Mouse (Mus musculus): Measurements from ENCODE around the gene Prpf8. TPM values are rescaled to one million over a fixed set of nuclear protein-coding genes. Genes with fewer than 3 reads are reported as not detected.

Gene Prpf8
- polyA plus RNA-seq, 1 experiment: 64.2 TPM

DNA sequence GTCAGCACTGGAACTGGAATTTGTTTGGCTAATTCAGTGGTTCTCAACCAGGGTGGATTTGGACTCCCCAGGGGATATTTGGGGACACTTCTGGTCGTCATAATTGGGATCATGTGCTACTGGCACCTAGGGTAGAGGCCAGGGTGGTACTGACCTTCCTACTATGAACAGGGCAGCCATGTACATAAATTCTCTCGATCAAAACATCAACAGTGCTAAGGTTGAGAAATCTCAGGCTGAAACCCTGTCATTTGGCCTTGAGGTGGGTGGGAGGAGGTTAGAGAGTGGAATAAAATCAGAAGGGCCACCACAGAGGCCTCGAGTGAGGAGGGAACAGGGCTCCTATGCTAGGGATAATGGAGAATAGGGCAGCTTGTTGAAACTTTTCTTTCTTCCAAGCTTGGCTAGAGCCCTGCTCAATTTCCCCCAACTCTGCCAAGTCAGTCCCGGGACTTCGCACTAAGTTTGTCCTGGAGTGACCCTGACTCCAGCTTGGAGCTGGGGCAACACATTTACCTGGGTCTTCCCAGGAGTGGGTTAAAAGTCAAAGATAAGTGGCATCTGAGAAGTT lies 27.4 kb upstream of the Prpf8 start:
- H3K4me1 ChIP-seq (ENCODE audit: control insufficient read depth, insufficient read depth, insufficient read length): peaks cover 37% of the 10 kb centered on the region; the same call in 1 of the 2 replicates
- H3K4me3 ChIP-seq (ENCODE audit: extremely low read depth, insufficient read depth, insufficient read length): no peak overlapping the region
- no peaks in the 10 kb centered on the region for H3K27me3 ChIP-seq (ENCODE audit: control insufficient read depth, insufficient read depth, low read length)

GRCm38 (mm10) chr11:75459751-75460102 lies 26.9 kb upstream of the Prpf8 start:
- no peak for DNase-seq (ENCODE audit: low read depth in 1 of 2, low spot score in 2 of 2)
- no peaks in the 10 kb centered on the region for H3K36me3 ChIP-seq (ENCODE audit: control insufficient read depth, insufficient read depth, low read length)
- H3K27me3 ChIP-seq (ENCODE audit: control insufficient read depth, insufficient read depth, low read length): no peaks in the 10 kb centered on the region
- WGBS: 23% methylated on average over 5 of the region's 5 CpGs
- no peak overlapping the region for H3K4me3 ChIP-seq (ENCODE audit: extremely low read depth, insufficient read depth, insufficient read length)
- H3K27ac ChIP-seq (ENCODE audit: insufficient read depth, low read length): peak overlapping the region; percentile 98
- TF ChIP-seq CTCF (IDR thresholded peaks at IDR 0.05; ENCODE audit: extremely low read depth, insufficient read depth, insufficient read length, insufficient replicate concordance): no peak
- TF ChIP-seq POLR2A (IDR thresholded peaks at IDR 0.05; ENCODE audit: low read depth, low read length): no peak
- H3K4me1 ChIP-seq (ENCODE audit: control insufficient read depth, insufficient read depth, insufficient read length): peaks cover 36% of the 10 kb centered on the region; the same call in 1 of the 2 replicates

More for the DNA sequence above, 27.4 kb upstream of the Prpf8 start:
- 55% methylated on average over 5 of the region's 5 CpGs for WGBS
- no peaks in the 10 kb centered on the region for H3K36me3 ChIP-seq (ENCODE audit: control insufficient read depth, insufficient read depth, low read length)
- H3K27ac ChIP-seq (ENCODE audit: insufficient read depth, low read length): peak overlapping the region; percentile 98
- DNase-seq (ENCODE audit: low read depth in 1 of 2, low spot score in 2 of 2): no peak
- no peak for TF ChIP-seq POLR2A (IDR thresholded peaks at IDR 0.05; ENCODE audit: low read depth, low read length)

DNA sequence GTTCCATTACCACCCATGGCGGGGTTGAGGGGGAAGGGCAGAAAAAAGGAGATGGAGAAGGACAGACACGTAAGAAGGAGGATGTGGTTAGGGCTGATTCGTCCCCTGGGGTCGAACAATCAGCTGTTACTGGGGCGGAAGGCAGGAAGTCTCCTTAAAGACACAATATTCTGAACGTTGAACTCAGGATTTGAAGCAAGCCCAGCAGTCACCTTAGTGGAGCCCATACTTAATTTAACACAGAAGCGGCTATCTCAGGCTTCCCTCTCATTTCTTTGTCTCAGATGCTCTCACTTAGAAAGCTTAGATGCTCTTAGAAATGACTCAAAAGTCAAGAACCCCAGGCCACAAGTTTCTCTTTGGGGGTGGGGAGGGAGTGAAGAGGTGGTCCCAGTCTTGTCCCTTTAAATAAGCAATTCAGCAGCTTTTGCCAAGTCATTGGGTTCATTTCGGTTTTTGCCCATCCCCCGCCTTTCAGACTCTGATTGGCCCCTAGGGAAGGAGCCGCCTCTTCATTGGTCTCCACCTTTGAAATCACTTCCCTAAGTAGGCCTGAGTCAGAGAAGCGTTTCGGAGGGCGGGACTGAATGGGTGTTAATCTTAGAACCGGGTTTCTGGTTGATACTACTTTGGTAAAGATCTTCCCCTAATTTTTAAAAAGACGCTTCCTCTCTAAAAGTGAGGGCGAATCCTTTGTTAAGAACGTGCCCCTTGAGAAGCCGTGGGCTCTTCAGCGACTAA lies 26.3 kb upstream of the Prpf8 start:
- Histone ChIP-seq H3K36me3 (ENCODE audit: control insufficient read depth, insufficient read depth, low read length) (no peaks in the 10 kb centered on the region), H3K27me3 (ENCODE audit: control insufficient read depth, insufficient read depth, low read length) (no peaks in the 10 kb centered on the region), H3K4me1 (ENCODE audit: control insufficient read depth, insufficient read depth, insufficient read length) (peaks cover 31% of the 10 kb centered on the region; the same call in 1 of the 2 replicates), H3K4me3 (ENCODE audit: extremely low read depth, insufficient read depth, insufficient read length) (peak overlapping the region; percentile 51), H3K27ac (ENCODE audit: insufficient read depth, low read length) (peak overlapping the region; percentile 98)
- TF ChIP-seq CTCF (IDR thresholded peaks at IDR 0.05; ENCODE audit: extremely low read depth, insufficient read depth, insufficient read length, insufficient replicate concordance): no peak
- TF ChIP-seq POLR2A (IDR thresholded peaks at IDR 0.05; ENCODE audit: low read depth, low read length): peak; percentile 17; the same call in 1 of the 2 replicates
- WGBS: under 1% methylated on average over 19 of the region's 19 CpGs
- peak; percentile 85 to 91 for DNase-seq (ENCODE audit: low read depth in 1 of 2, low spot score in 2 of 2)

DNA sequence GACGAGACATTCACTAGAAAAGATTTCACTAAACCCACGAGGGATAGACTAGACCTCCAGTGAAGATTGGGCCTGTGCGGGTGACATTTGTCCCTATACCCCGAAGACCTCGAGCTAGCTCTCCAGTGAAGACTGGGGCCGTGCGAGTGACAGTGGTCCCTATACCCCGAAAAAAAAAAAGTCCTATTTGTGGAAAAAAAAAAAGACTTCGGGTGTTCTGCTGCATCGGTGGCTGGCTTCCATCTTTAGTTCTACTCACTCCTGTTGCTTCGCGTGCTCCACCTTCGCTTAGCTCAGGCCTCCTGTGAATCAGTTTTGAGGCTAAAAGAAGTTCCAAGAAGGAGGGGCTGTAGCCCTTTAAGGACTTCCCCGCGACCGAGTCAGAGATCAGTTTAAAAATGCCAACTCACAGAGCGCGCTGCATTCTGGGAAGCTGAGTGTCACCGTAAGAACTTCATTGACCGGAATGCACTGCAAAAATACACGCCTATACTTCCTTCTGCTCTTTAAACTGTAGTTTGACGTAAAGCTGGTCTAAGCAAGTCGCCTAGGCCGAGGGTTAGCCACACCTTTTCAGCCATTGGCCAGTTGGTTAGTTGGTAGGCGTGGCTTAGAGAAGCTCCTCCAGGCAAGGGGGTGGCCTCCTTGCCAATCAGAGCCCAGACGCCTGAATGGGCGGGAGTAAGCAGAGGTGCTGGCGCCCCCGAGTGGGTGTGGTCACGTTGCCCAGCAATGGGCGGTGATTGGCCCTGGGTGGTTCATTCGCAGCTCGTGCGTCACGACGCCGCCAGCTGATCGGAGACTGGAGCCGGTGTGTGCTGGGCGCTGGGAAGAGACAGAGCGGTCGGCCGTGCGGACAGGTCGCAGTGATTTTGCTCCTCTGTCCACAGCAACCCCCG lies 25.5 kb upstream of the Prpf8 start, which contains the start of gene Tlcd2:
TSS of gene Tlcd2 (plus strand) at position 872 of the 899 bp plus-strand sequence.
- DNase-seq (ENCODE audit: low read depth in 1 of 2, low spot score in 2 of 2): peak; percentile 99 to 100
- Histone ChIP-seq H3K27me3 (ENCODE audit: control insufficient read depth, insufficient read depth, low read length) (no peaks in the 10 kb centered on the region), H3K36me3 (ENCODE audit: control insufficient read depth, insufficient read depth, low read length) (no peaks in the 10 kb centered on the region; the same call in 1 of the 2 replicates), H3K27ac (ENCODE audit: insufficient read depth, low read length) (peak within 1 kb of the TSS; percentile 98), H3K4me1 (ENCODE audit: control insufficient read depth, insufficient read depth, insufficient read length) (peaks cover 30% of the 10 kb centered on the region; the same call in 1 of the 2 replicates), H3K4me3 (ENCODE audit: extremely low read depth, insufficient read depth, insufficient read length) (peak within 1 kb of the TSS; percentile 67)
- under 1% methylated on average over 46 of the region's 46 CpGs for WGBS
- TF ChIP-seq CTCF (IDR thresholded peaks at IDR 0.05; ENCODE audit: extremely low read depth, insufficient read depth, insufficient read length, insufficient replicate concordance) (no peak), POLR2A (IDR thresholded peaks at IDR 0.05; ENCODE audit: low read depth, low read length) (peak; percentile 89)

DNA sequence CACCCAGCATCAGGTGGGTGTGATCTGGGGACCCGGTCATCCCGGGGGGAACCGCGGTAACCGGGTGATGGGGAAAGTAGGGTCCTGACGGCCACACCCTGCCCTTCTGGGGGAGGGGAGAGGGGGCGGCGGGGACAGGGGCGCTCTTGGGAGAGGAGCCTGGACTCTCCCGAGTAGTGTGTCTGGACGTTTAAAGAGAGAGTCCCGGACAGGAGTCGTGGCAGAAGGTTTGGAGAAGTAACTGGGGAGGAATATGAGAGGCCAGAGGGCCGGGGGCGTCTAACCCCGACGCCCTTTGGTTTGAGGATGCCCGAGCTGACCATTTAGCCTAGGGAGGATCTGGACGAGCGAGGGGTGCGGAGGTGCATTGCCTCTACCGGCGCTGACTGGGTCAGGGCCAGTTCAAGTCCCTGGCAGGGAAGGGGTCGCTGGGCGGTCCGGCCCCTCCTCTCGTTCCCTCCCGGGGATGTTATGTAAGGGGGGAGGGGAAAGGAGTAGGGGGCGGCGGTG lies 24.8 kb upstream of the Prpf8 start:
- H3K27me3 ChIP-seq (ENCODE audit: control insufficient read depth, insufficient read depth, low read length): no peaks in the 10 kb centered on the region
- H3K4me1 ChIP-seq (ENCODE audit: control insufficient read depth, insufficient read depth, insufficient read length): peaks cover 26% of the 10 kb centered on the region; the same call in 1 of the 2 replicates

DNA sequence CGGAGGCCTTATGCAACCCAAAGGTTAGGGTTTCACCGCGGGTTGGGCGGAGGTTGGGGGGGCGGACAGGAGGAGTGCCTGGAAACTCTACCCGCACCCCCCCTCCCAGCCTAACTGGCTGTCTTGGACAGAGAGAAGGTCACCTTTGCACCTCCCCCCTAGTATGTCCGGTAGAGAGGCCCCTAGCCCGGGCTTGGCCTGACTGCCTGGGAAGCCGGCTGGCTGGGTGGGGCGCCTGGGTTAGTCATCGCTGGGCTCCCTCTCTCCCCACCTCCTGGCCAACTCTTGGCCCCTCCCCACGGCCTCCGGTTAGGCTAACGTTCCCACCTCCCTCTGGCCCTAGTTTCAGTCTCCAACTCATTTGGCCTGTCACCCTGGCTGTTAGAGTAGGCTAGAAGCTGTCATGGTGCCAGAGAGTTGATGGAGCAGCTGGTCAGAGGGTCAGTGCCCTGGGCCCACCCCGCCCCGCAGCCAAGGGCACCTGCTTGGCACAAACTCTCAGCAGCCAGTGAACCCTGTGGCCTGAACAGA lies 24.3 kb upstream of the Prpf8 start:
- H3K4me1 ChIP-seq (ENCODE audit: control insufficient read depth, insufficient read depth, insufficient read length): peaks cover 25% of the 10 kb centered on the region; the same call in 1 of the 2 replicates
- H3K27ac ChIP-seq (ENCODE audit: insufficient read depth, low read length): peak overlapping the region; percentile 66
- no peaks in the 10 kb centered on the region for H3K27me3 ChIP-seq (ENCODE audit: control insufficient read depth, insufficient read depth, low read length)
- DNase-seq (ENCODE audit: low read depth in 1 of 2, low spot score in 2 of 2): peak in 1 of 2 experiments; percentile 35
- H3K4me3 ChIP-seq (ENCODE audit: extremely low read depth, insufficient read depth, insufficient read length): peak overlapping the region; percentile 67
- no peaks in the 10 kb centered on the region; the same call in 1 of the 2 replicates for H3K36me3 ChIP-seq (ENCODE audit: control insufficient read depth, insufficient read depth, low read length)
- WGBS: 10% methylated on average over 15 of the region's 16 CpGs
- no peak for TF ChIP-seq CTCF (IDR thresholded peaks at IDR 0.05; ENCODE audit: extremely low read depth, insufficient read depth, insufficient read length, insufficient replicate concordance)
- TF ChIP-seq POLR2A (IDR thresholded peaks at IDR 0.05; ENCODE audit: low read depth, low read length): no peak

More for the DNA sequence above, 24.8 kb upstream of the Prpf8 start:
- TF ChIP-seq POLR2A (IDR thresholded peaks at IDR 0.05; ENCODE audit: low read depth, low read length) (no peak), CTCF (IDR thresholded peaks at IDR 0.05; ENCODE audit: extremely low read depth, insufficient read depth, insufficient read length, insufficient replicate concordance) (no peak)
- H3K27ac ChIP-seq (ENCODE audit: insufficient read depth, low read length): peak overlapping the region; percentile 66
- DNase-seq (ENCODE audit: low read depth in 1 of 2, low spot score in 2 of 2): no peak
- H3K36me3 ChIP-seq (ENCODE audit: control insufficient read depth, insufficient read depth, low read length): no peaks in the 10 kb centered on the region; the same call in 1 of the 2 replicates
- H3K4me3 ChIP-seq (ENCODE audit: extremely low read depth, insufficient read depth, insufficient read length): peak overlapping the region; percentile 67
- 1% methylated on average over 30 of the region's 30 CpGs for WGBS
